Mouse (Mus musculus) mouse embryonic stem cell (cell line): ENCODE measurements around the gene Qk.

ENCODE experiments used
- in situ Hi-C, 2 experiments: fragments of 300-500 bp; cut with MboI; formaldehyde crosslinking; loops; 1 replicate in 1 of 2; 3 replicates in 1 of 2; pipeline ENCODE4 v1.14.3; 2019 to 2020; ENCODE audit warnings: low sequenced_read_pairs in 2 of 2, low pct_unique_long_range_greater_than_20kb in 1 of 2, mixed read lengths in 1 of 2; ENCODE audit not compliant: unreplicated experiment in 1 of 2

Gene Qk

GRCm38 (mm10) chr17:10300968-10301795 is 18.5 kb downstream of the Qk start:
- in situ Hi-C loops = loop anchor here in 1 of 2 experiments (25.0 kb wide), 1 partner anchor 539 kb away; no protein-coding TSS in a partner anchor

GRCm38 (mm10) chr17:10299396-10299795 is 20.3 kb downstream of the Qk start:
- in situ Hi-C loops = no loop called here

GRCm38 (mm10) chr17:10292520-10292919 is 27.1 kb downstream of the Qk start:
- in situ Hi-C loops = no loop called here

GRCm38 (mm10) chr17:10284772-10285171 is 34.9 kb downstream of the Qk start:
- in situ Hi-C loops = no loop called here

DNA sequence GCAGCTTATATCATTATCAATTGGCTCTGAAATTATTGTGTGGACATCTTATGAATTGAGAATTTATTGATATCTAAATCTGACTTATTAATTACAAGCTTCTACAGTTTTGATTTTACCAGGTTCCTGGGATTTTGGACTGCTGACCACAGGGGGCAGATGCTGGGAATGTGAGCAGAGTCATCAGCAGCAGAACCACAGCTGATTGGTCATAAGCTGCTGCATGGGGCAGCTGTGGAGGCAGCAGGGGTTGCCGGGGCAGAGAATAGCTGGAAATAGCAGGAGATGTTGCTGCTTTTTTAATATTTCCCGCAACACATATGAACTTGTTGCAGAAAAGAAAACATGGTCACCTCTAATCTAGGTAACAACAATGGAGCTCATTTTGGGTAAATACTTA is 40.1 kb downstream of the Qk start:
- in situ Hi-C loops = no loop called here

DNA sequence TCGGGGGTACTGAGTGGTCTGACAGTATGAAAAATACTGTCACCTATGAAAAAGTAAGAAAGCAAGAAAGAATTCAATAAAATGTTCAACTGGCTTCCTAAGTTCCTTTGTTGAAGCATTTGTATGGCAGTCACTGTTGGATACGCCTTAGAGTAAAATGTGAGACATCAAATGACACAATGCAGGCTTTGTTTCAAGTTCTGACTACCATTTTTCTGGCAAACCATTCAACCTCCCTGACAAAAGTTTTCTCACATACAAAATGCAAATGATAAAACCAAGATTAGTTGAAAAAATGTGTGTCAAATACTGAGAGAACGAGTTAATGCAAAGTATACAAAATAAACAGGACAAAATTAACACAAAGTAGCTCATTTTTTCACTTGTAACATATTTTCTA is 50.1 kb downstream of the Qk start:
- in situ Hi-C loops = no loop called here

DNA sequence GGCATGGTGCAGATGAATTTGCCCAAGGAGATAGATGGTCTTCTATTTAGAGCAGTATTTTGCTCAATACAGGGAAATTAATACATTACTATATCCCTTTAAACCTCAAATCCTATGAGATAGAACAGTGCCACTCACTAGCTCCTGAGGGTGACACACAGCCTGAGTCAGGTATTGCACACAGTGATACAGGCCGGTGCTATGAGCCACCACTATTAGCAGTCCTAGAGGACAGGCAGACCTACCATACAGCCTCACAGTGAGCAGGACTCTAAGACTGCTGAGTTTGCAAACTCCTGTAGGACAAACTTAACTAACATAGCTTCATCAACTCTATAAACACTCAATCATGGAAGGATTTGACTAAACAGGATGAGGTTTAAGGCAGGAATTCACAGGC is 51.2 kb downstream of the Qk start:
- in situ Hi-C loops = no loop called here

- in situ Hi-C loops = no loop called here
These were observed 53.4 kb downstream of the Qk start for GRCm38 (mm10) chr17:10266207-10266606.

DNA sequence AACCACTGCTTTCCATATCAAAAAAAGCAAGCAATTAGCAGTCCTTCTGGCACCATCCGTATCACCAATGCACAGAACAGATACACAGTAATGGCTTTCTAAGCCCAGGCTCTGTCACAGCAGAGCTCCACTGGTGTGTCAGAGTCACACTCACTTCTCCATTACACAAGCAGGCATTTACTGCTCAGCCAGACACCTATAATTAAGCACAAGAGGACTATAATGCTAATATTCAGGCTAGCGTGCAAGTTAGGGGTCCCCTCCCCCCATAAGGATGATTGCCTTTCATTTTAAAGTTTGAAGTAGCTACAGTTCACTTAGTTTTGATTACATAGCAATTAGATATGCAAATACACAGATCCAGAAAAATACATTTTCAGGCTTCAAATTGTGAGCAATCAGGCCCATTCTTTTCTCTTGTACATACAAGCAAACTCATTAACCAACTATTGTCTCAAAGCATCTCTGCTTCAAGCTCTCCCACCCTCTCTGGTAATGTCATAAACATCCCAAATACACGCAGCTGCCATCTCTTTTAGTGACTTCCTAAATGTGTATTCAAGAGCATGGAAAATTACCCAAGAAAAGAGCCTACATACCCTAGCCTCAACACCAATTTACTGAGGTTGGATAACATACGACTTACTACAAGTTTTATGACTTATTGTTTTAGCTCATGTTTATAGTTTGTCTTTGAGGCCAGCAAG is 68.2 kb downstream of the Qk start:
- in situ Hi-C loops = no loop called here

- in situ Hi-C loops = no loop called here
These were observed 79.6 kb downstream of the Qk start for GRCm38 (mm10) chr17:10240081-10240480.

GRCm38 (mm10) chr17:10236595-10236994 is 83.1 kb downstream of the Qk start:
- in situ Hi-C loops = no loop called here

- in situ Hi-C loops = no loop called here
These were observed 87.2 kb downstream of the Qk start for GRCm38 (mm10) chr17:10232406-10232805.

GRCm38 (mm10) chr17:10227798-10228538 is 91.7 kb downstream of the Qk start:
- in situ Hi-C loops = no loop called here

GRCm38 (mm10) chr17:10216164-10216563 is 103.5 kb downstream of the Qk start:
- in situ Hi-C loops = no loop called here

DNA sequence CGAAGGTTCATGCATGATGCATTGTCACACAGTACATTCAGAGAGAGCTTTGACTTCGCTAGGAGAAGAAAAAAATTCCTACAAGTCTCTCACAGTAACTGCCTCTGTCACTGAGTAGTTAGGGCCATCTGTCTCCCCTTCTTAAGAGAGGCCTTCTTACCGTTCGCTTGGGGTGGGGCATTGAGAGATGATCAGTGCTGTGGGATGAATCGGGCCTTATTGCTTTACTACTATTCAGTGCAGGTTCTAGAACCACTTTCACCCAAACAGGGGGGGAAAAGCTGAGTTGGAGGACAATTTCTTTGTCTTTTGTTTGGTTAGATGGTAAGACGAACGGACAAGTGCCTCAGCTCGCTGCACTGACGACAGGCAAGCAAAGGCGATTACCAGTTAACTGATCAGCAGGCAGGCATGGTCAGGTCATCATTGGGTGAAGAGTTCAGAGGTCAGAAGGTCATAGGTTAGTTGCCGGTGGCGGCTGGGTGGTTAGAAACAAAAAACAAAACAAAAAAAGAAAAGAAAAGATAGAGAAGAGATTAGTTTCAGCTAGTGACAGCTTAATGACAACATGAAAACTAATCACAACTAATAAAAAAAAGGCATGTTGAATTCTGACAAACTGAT is 110.4 kb downstream of the Qk start:
- in situ Hi-C loops = no loop called here

GRCm38 (mm10) chr17:10198662-10199061 is 121.0 kb downstream of the Qk start:
- in situ Hi-C loops = no loop called here

DNA sequence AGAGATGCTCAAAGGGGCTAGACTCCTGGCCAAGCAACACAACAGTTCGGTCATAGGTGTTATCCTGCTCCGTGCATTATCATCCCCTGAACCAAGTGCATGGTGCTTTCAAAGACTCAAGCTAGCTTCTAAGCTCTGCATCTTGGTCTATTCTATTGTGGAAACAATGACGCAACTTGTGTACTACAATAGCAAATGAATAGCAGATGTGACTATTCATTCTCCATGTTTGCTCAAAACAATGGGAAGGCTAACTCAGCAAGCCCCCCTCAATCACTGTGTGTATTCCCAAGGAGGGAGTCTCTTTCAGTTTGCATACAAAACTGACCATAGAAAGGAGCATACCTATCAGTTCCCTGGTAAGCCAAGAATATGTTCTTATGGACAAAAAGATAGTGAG is 121.4 kb downstream of the Qk start:
- in situ Hi-C loops = no loop called here

- in situ Hi-C loops = no loop called here
These were observed 124.0 kb downstream of the Qk start for GRCm38 (mm10) chr17:10195703-10196102.

DNA sequence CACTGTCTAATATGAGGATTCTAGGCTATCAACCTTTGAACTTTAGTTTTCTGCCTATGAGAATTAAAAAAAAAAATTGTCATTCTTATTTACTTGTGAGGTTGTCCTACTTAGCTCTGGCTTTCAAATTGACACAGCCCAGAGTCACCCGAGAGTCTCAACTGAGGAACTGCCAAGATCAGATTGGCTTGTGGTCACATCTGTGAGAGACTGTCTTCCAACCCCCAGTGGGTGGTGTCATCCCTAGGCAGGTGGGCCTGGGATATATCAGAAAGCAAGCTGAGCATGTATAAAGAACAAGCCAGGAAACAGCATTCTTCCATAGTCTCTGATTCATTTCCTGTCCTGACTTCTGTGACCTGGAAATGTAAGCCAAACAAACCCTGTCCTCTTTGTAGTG is 128.8 kb downstream of the Qk start:
- in situ Hi-C loops = no loop called here
